Mouse (Mus musculus) kidney, adult 2 months (tissue): ENCODE measurements around the gene 9230112D13Rik.

Experiments used
- CTCF ChIP-seq: fragments of 200-500 bp; conservative IDR thresholded peaks from 2 replicates; pipeline ENCODE4 v1.5.1; 2011; ENCODE audit warnings: low read depth, mild to moderate bottlenecking, control low read depth, low read length, moderate library complexity, mixed read lengths; ENCODE audit not compliant: insufficient read depth, insufficient read length
- POLR2A ChIP-seq: fragments of 200-500 bp; IDR thresholded peaks from one replicate; pipeline ENCODE4 v1.6.1; 2011; ENCODE audit warnings: low read depth, low read length, control low read depth

GRCm38 (mm10) chr14:34501804-34502474 lies 20.7 kb downstream of the 9230112D13Rik start:
- TF ChIP-seq CTCF (no peak), POLR2A (no peak)
